Mouse (Mus musculus) E14TG2a.4 (cell line): Measurements from ENCODE around the gene Tssk1.

Source experiments
- H3K27me3 ChIP-seq: 2 replicates; pipeline ENCODE4 v1.6.1; 2014; ENCODE audit warnings: low read length, control low read depth; ENCODE audit not compliant: insufficient read depth
- H3K36me3 ChIP-seq: 2 replicates; pipeline ENCODE4 v1.6.1; 2014; ENCODE audit warnings: low read length, control low read depth; ENCODE audit not compliant: insufficient read depth
- H3K4me1 ChIP-seq: replicated peaks from 2 replicates; pipeline ENCODE4 v1.6.1; 2014; ENCODE audit warnings: low read depth, low read length, control low read depth
- H3K4me3 ChIP-seq: replicated peaks from 2 replicates; pipeline ENCODE4 v1.5.1; 2014; ENCODE audit warnings: mild to moderate bottlenecking, low read length
- H3K9me3 ChIP-seq: 2 replicates; pipeline ENCODE4 v1.6.1; 2014; ENCODE audit warnings: low read length, control low read depth
- CTCF ChIP-seq: conservative IDR thresholded peaks from 2 replicates; pipeline ENCODE4 v1.5.1; 2014; ENCODE audit warnings: low read length
- NANOG ChIP-seq: IDR thresholded peaks from 2 replicates; pipeline ENCODE4 v1.6.1; 2014; ENCODE audit warnings: borderline replicate concordance, low read length, mixed read lengths
- POU5F1 ChIP-seq: IDR thresholded peaks from 2 replicates; pipeline ENCODE4 v1.6.1; 2014; ENCODE audit warnings: low read length, borderline replicate concordance

Gene Tssk1

DNA sequence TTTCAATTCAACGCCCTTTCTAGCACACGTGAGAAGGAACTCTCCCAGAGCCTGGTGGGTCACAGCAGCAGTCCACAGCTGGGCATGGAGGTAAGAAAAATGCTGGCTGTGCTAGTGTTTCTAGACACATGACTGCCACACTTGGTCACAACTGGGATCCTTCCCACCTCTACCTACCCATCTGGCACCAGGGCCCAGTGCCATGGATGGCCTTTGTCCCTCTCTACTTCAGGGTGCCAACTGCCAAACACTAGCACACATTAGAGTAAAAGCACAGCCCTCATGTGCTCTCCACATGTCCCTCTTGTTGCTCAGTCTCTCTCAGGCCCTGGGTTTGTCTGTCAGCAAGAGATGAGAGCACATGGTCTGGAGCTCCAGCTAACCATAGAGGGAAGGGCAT, 35.6 kb downstream of the Tssk1 start:
- peaks cover 39% of the 10 kb centered on the region for H3K36me3 ChIP-seq
- peak overlapping the region; percentile 95 for H3K4me3 ChIP-seq

DNA sequence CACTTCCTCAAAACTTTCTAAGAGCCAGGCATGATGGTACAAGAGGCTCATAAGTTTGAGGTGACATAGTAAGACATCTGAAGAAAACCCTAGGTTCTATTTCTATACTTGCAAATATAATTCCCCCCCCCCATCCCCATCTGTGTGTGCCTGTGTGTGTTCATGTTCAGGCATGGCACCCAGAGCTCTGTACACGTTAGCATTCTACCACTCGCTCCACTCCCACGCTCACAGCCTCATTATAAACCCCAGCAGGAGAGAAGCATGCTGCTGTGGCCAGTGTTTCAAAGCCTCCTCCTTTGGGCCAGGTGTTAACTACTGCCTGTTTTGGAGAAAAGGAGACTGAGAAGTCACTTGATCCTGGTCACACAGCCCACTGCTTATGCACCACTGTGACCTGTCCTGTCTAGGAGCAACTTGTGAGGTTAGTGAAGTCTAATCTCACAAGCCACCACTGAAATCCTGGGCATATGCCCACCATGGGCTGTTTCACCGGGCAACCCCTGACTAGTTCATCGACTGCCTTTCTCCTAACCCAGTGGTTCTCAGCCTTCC, 38.0 kb downstream of the Tssk1 start:
- TF ChIP-seq NANOG (no peak), POU5F1 (no peak), CTCF (no peak)
- Histone ChIP-seq H3K9me3 (no peaks in the 10 kb centered on the region), H3K4me1 (peaks cover 47% of the 10 kb centered on the region), H3K4me3 (no peak overlapping the region), H3K27me3 (peaks cover 9% of the 10 kb centered on the region), H3K36me3 (peaks cover 15% of the 10 kb centered on the region)

More for the DNA sequence above, 35.6 kb downstream of the Tssk1 start:
- H3K4me1 ChIP-seq, result peaks cover 59% of the 10 kb centered on the region
- H3K9me3 ChIP-seq, result no peaks in the 10 kb centered on the region
- no peaks in the 10 kb centered on the region for H3K27me3 ChIP-seq
- TF ChIP-seq NANOG (no peak), CTCF (no peak), POU5F1 (no peak)

DNA sequence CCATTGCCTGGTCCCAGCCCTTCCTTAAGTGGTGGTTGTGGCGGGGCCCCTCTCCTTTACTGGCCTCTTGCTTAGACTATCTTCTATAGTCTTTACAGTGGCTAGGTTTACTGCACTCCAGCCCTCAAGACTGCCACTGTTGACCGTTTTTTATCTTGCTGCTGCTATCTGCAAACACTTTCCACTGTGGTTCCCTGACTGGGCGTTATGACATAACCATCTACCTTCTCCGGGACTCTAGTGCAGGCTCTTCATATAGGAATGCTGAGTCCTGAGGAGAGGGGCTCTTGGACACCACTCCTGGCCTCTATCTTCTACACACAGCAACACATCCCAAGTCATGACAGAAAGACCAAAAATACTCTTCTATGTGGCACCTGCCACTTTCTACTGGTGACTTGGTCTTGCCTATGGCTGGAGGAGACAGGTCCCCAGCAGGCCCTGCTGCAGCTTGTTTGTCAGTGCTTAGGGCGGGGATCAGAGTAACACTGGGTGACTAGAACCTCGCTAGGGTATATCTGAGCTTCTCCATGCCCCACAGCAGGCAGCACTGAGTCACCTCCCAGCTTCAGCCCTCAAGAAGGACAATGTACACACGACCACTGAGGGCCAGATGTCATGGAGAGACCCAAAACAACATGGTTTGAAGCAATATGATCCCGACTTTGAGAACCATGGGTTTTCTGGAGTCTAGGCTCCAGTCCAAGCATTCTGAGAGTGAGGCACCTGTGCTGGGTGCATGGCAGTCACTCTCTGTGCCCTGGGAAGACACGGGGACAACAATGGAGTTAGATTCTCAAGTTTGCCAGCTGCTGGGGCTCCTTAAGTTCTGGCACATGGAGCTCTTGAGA, 39.8 kb downstream of the Tssk1 start:
- no peaks in the 10 kb centered on the region for H3K9me3 ChIP-seq
- peaks cover 12% of the 10 kb centered on the region for H3K36me3 ChIP-seq
- peaks cover 24% of the 10 kb centered on the region for H3K27me3 ChIP-seq
- H3K4me1 ChIP-seq, result peaks cover 62% of the 10 kb centered on the region
- H3K4me3 ChIP-seq, result no peak overlapping the region
- TF ChIP-seq NANOG (no peak), POU5F1 (no peak), CTCF (no peak)

DNA sequence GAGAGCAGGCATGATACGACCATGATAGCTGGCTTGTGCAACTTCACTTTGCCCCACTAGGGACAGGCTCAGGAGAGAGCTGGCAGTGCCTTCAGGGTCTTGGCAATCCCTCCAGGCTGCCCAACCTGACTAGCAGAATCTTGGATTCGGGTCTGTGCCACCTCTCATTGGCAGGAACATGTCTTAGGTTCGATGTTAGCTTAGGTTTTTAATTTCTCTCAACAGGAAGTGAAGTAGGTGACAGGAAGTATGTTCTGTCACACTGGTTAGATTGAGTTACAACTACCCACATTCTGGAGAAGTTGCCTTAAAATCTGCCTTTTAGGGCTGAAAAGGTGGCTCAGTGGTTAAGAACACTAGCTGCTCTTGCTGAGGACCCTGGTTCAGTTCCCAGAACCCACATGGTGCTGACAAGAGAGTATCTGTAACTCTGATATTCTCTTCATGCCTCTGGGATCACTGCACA, 40.5 kb downstream of the Tssk1 start:
- H3K9me3 ChIP-seq, result no peaks in the 10 kb centered on the region
- TF ChIP-seq CTCF (no peak), POU5F1 (no peak), NANOG (no peak)
- peaks cover 12% of the 10 kb centered on the region for H3K36me3 ChIP-seq
- H3K4me1 ChIP-seq, result peaks cover 65% of the 10 kb centered on the region
- peaks cover 24% of the 10 kb centered on the region for H3K27me3 ChIP-seq
- H3K4me3 ChIP-seq, result no peak overlapping the region

DNA sequence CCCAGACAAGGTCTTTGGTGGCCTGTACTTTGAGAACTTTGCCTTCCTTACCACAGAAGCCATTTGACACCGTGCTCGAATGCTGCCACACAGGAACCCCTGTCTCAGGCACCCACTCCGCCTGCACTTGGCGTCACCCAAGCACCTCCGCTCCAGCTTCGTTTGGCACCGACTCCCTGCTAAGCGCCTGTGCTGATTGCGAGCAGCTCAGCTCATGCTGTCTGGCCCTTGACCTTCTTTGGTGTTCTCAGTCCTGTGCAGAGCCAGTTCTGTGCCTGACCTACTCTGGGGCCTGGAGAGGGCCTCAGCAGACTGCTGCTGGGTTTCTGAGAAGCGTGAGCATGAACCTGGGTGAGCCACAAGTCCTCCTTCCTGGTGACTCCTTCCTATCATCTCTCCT, 42.8 kb downstream of the Tssk1 start:
- Histone ChIP-seq H3K36me3 (no peaks in the 10 kb centered on the region), H3K4me1 (peaks cover 44% of the 10 kb centered on the region), H3K4me3 (peak overlapping the region; percentile 10; the same call in 1 of the 2 replicates), H3K27me3 (peaks cover 24% of the 10 kb centered on the region), H3K9me3 (no peaks in the 10 kb centered on the region)
- TF ChIP-seq CTCF (no peak), NANOG (no peak), POU5F1 (no peak)

DNA sequence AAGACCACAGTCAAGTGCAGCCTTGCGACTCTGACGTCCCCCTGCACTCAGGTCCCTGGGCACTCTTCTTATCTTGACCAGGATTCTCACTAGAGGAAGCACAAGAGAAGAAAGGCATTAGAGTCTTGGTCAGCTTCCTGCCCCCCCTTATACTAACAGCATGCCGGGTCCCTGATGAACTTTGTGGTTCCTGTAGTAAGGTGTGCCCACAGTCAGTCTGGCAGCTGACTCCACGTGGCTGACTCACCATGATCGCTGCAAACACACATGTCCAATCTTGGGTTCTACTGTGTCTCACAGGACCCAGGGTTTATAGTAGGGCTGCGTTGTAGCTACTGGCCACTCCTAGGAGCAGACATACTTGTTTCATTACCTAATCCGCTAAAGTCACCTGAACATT, 44.2 kb downstream of the Tssk1 start:
- no peaks in the 10 kb centered on the region for H3K36me3 ChIP-seq
- H3K4me1 ChIP-seq, result peaks cover 40% of the 10 kb centered on the region
- H3K27me3 ChIP-seq, result peaks cover 24% of the 10 kb centered on the region
- TF ChIP-seq CTCF (no peak), POU5F1 (no peak), NANOG (no peak)
- H3K9me3 ChIP-seq, result no peaks in the 10 kb centered on the region
- H3K4me3 ChIP-seq, result no peak overlapping the region

DNA sequence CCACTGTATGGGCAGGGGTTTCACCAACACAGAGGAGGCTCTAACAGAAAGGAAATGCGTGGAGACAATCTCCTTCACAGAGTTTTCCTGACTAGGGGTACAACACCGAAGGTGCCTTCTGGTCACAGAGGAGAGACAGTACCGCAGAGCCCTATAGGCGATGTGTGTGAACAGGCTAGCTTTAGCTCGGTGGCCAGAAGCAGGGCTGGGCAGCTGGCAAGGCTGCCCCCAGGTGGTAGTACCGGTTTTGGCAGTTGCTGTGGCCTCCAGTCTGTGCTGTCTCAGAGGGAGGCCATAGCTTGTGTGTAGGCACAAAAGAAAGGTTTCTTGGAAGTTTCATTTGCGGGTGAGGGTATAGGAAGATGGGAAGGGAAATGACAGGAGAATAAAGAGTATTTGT, 44.8 kb downstream of the Tssk1 start:
- TF ChIP-seq CTCF, result peak; percentile 49
- no peak for TF ChIP-seq NANOG
- Histone ChIP-seq H3K27me3 (peaks cover 24% of the 10 kb centered on the region), H3K9me3 (no peaks in the 10 kb centered on the region), H3K4me1 (peaks cover 36% of the 10 kb centered on the region), H3K4me3 (no peak overlapping the region), H3K36me3 (no peaks in the 10 kb centered on the region)

DNA sequence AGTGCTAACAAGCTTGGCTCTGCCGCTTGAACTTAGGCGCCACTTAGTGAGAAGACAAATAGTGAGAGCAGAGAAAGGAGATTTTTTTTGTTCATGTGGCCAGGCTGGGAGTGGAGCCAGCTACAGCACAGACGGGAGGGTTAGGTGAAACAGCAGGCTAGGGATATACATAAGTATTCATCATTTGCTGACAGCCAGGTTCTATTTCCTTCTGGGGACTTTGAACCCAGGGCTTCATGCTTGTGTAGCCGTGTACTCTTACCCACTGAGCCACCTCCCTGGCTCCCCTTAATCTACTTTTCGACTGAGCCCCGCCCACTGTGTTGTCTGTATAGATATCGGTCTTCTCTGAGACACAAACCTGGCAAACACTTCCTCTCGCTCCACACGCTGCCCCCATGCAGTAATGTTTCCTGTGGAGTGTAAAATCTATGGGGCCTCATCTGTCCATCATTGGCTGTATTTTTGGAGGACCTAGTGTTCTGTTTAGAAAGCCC, 45.3 kb downstream of the Tssk1 start:
- H3K9me3 ChIP-seq, result no peaks in the 10 kb centered on the region
- TF ChIP-seq POU5F1 (no peak), CTCF (no peak)

DNA sequence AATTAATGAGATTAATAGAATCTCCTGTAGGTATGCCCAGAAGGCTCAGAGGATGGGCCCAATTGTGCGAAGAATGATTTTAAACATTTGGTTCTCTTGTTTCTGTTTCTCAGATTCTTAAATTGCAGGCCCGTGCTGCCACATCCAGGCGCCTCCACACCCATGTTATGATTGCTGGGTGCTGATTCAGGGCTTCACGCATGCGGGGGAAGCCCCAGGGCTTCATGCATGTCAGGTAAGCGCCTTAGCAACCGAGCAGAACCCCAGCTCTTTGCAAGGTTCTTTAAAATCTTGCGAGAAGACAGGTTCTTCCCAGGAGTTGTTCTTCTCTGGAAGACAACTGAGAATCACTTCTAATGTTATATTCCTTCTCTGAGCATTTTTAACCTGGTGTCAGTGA, 49.4 kb downstream of the Tssk1 start:
- peaks cover 19% of the 10 kb centered on the region for H3K4me1 ChIP-seq
- no peak overlapping the region for H3K4me3 ChIP-seq
- peaks cover 4% of the 10 kb centered on the region; the same call in 1 of the 2 replicates for H3K9me3 ChIP-seq
- no peaks in the 10 kb centered on the region for H3K36me3 ChIP-seq
- no peak for TF ChIP-seq POU5F1
- TF ChIP-seq CTCF, result no peak
- TF ChIP-seq NANOG, result no peak
- peaks cover 3% of the 10 kb centered on the region; the same call in 1 of the 2 replicates for H3K27me3 ChIP-seq

More for the DNA sequence above, 45.3 kb downstream of the Tssk1 start:
- no peaks in the 10 kb centered on the region for H3K36me3 ChIP-seq
- H3K4me1 ChIP-seq, result peaks cover 36% of the 10 kb centered on the region
- peaks cover 24% of the 10 kb centered on the region for H3K27me3 ChIP-seq
- H3K4me3 ChIP-seq, result no peak overlapping the region
